Mouse (Mus musculus) B cell, adult 2 months (primary cell): ENCODE measurements around the gene Olfml2a.

Source experiments
- DNase-seq, 2 experiments: peaks; one replicate each; pipeline ENCODE4 v3.0.0; 2022

The Olfml2a gene

DNA sequence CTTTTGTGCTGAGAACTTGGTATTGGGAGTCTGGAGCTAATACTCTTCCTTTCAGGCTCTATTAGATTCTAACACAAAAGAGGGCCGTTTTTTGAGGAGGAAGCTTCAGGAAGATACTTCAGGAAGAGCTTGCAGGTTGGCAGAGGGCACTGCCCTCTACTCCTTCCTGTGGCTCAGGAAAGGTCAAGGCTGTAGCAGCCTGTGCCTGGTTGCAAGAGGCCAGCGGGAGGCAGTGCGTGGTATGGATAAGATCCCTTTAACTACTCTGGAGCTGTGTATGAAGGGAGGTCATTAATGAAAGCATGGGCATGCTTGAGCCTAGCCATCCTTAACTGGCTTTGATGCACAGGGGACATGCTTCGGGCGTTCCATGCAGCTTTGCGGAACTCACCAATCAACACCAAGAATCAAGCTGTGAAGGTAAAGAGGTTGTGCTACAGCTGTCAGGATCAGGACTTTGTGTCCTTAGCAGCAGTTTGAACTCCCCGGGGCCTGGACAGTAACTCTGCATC, 81.0 kb downstream of the Olfml2a start:
- no peak for DNase-seq
